Mouse (Mus musculus) megakaryocyte, adult 5-6 weeks (primary cell): ENCODE data around the gene Cacng1. TPM values are rescaled to one million over a fixed set of nuclear protein-coding genes. Genes with fewer than 3 reads are reported as not detected.

Experiments
- ATAC-seq: 2 replicates; pipeline ENCODE4 v1.8.0; 2016; ENCODE audit warnings: mild to moderate bottlenecking, inconsistent platforms; ENCODE audit not compliant: poor library complexity, severe bottlenecking
- total RNA-seq, 2 experiments: library from RNA; stranded (forward) in 1 of 2; stranded (reverse) in 1 of 2; fragments of 153-499, 151-499 nt in 1 of 2; fragments of 221-1000, 200-1000 nt in 1 of 2; gene quantifications; 2 replicates each; pipeline versions ENCODE4 v1.2.3 to v1.2.4; 2015 to 2017

The Cacng1 gene
- total RNA-seq, 2 experiments from 2014 or later, result not detected

DNA sequence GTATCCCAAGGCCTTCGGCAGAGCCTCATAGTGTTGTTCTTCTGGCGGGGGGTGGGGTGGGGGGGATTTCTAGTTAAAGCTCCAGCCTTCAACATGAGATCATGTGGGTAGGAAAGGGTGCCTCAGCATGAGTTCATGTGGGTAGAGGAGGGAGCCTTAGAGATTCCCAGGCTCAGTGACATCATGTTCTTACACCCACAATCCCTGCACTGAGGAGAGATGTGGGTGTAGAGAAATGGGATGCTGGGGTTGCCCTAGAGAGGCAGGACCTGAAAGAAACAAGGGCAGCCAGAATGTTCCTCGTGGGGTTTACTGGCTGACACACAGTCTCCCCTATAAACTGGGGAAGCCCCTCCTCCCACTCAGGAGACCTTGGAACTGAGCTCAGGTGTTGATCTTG lies 5.9 kb downstream of the Cacng1 start:
- no peak for ATAC-seq

DNA sequence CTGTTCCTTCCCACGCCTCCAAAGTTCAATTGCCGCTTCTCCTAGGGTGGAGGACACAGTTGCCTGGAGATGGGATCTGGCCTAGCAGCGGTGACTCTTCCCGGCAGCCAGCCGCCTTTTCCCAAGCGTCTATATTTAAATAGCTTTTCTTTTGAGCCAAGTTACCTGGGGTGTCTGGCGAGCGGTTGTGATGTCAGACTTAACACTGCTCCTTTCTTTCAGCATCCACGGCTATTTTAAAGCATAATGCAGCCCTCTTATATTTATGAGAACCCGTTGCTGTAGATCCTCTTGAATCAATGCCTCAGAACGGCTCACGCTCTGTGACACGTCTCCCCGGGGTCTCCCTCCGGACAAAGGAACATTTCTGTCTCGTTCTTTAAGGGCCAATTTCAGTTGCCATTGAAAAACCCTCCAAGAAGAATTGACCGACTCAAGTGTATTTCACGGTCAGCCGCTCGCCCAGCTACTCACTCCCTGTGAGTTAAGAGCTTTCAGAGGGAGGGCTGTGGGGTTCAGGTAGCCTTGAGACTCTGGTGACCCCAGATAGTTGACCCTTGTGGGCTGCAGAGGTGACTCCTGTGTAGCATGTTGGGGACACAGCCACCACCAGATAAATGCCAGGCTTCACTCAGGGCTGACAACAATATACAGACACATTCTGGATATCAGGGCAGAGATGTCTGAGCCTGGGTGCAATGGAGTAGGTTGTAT lies 8.3 kb downstream of the Cacng1 start:
- no peak for ATAC-seq

DNA sequence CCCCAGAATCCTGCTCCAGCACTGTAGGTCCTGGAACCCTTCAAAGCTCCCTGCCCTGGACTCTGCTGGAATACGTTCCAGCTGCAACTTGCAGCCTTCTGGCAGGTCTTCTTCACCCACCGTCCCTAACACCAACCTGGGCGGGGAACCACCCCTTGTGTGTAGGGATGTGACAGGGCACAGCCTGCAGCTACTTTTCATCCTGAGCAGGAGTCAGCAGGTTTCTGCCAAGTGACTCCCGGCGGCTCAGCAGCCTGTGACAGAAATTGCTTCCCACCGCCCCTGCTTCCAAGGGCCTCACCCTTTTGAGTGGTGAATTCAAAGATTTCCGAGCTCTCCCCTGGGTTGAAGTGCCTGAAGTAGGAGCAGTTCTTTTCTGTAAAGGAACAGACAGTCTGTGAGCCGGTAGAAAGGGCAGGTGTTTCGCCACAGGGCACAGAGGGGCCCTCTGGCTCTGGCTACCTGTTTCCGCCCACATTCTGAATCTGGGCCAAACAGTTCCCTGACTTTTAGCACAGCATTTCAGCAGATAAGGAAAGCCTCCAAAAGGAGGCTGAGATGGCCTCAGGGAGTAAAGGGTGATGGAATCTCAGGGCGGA lies 10.7 kb downstream of the Cacng1 start:
- no peak for ATAC-seq

DNA sequence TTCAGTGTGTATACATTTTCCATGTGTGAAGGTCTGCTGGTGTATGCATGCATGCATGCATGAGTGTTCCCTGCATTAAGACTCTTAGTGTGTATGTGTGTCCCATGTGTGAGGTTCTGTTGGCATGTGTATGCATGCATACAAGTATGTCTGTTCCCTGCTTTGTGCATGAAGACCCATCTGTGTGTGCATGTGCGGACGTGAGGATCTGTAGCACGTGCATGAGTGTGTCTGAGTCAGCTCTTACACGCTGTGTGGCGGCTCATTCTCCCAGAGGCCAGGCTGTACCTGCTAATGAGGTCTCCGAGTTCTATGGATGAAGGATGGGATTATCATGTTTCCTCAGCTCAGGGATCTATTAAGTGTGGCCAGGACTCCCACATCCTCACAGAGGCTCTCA lies 11.3 kb downstream of the Cacng1 start:
- ATAC-seq, result no peak

DNA sequence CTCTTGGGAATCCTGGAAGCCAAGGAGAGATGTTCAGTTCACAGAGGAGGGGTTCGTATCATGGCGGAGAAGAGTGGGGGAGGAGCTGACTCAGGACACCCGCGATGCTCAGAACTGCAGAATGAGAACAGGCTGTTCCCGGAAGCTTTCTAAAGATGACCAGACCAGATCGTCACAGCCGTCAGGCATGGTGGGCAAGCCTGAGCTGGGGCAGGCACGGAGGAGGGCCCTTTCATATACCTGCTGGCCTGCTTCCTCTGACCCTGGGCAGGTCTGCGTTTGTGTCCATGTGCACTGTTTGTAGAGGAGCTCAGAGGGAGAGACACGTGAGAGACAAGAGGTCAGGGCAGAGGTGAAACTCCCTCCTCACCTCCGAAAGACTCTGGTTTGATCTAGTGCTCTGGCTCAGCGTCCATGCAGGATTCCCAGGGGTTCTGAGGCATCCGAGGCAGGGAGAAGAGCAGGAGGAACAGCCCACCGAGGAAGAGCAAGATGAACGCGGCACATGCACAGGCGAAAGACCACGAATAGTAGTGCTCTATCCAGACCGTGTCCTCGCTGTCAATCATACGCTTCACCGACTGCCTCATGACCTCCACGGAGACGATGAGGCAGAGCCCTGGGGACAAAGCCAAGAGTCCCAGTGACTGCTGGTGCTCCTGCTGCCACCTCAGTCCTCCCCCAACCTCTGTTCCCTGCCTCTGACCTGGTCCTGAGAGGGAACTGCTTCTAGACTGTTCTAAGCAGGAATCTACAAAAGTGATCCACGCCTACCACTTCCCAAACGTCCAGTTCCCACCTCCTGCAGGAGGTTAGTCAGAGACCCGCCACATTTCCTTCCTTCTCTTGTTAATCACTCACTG lies 12.8 kb downstream of the Cacng1 start:
- ATAC-seq, result no peak; the same call in 1 of the 2 replicates

DNA sequence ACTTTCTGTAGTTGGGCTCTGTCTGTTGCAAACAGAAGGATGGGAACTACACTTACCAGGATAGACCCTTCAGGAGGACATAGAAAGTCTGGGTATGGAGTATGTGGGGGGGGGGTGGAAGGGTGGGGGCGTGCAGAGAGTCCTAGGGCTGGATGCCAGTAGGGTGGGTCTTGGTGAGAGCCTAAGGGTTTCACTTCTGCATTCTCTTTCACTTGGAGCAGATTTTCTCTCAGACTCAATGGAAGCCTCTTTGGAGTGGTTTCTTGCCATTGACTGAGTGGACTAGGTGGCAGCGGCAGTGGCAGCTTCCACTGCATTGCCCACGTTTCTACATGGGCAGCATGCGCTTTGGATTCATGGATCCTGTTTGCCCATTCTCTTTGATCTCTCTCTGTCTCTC lies 16.4 kb downstream of the Cacng1 start:
- no peak for ATAC-seq

DNA sequence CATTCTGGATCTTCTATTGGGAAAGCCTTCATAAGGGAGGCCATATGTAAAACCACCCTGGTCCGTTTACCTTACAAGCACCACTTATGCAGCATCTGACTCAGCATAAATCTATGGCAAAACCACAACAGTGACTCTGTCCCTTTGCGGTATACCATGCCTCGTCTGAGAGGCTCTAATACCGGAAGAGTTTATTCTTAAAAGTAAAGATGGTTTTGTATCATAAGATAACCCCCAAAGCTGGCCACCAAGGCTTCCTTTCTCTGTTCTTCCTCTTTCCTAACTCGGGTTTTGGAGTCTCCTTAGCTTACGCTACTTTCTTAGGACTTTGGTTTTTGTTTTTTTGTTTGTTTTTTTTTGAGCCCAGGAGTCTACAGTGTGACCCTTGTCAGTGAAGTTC lies 23.0 kb downstream of the Cacng1 start:
- ATAC-seq, result peak; percentile 83

DNA sequence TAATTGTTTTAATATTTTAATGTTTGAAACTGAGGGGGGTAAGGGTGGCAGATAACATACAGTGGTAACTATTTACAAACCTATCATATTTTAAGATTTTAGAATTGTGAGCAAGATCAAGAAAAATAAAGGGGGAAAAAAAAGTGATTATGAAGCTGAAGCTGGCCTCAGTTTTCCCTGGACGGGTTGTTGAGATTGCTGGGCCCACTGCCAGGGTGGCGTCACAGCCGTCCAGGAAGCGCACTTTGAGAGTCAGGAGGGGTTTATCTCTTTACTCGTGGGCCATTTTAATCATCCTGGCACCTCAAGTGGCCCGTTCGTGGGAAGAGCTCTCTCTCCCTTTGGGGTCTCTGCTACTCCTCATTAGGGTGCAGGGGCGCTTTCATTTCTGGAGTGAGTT lies 24.8 kb downstream of the Cacng1 start:
- ATAC-seq, result no peak

DNA sequence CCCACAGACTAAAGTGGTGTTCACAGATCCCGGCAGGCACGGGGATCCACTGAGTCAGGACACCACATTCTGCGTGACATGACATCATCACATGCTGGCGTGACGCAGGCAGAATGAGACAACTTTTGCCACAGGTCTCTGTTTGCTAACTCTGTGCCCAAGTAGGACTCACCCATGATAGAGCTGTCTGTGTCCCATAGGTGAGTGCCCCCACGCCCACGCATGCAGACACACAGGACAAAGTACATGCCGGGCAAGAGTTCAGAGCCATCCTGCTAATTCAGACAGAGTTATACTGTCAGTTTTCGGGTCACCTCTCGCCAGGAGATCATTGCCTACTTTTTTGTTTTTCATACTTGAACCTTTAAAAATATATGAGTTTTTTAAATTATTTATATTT lies 27.8 kb downstream of the Cacng1 start:
- no peak for ATAC-seq

DNA sequence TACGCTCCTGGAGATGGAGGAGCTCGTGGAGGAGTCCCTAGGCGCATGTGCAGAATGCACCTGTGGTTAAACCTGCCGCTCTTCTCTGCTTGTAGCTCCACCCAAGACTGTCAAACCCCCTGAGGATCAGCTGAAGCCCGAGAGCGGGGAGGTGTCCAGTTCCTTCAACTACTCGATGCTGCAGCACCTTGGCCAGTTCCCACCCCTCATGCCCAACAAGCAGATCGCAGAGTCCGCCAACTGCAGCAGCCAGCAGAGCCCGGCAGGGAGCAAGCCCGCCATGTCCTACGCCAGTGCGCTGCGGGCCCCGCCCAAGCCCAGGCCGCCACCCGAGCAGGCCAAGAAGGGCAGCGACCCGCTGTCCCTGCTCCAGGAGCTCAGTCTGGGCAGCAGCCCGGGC lies 30.0 kb downstream of the Cacng1 start:
- ATAC-seq, result no peak

DNA sequence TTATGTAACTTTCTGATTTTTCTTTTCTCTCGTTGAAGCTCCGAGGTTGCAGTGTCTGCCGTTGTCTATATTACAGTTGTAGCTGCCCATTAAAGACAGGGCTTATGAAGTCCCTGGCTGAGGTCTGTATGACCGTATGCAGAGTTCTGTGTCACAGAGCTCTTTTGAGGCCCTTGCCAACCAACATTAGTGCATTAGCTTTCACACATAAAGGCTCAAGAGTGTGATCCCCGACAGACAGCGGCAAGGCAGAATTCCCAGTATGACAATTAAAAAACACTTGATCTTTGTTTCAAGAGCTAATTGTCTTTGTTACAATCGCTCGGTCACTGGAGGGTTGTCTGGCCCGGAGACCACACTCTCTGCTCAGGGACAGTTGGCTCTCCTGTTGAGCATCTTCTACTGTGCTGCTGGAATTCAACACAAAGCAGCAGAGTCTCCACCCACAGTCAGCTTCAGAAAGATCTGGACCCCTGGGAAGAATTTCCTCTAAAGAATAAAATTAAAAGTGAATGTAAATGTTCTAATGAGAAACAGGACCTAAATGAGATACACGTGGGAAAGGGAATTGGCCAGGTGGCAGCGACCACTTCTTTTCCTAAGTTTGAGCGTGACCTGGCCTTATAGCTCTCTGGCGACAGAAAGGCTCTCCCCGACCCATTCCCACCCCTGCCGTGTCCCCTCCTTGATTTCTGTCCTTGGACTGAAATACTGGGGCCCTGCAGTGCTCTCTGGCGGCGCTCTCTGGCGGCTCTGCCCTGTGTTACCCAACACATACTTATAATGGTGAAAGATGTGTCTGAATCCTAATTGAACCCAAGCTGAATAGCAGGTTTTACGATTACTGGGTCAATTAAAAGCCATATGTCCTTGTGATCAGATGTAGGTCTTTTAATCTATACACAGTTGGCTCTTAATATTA lies 32.5 kb downstream of the Cacng1 start:
- ATAC-seq, result no peak

DNA sequence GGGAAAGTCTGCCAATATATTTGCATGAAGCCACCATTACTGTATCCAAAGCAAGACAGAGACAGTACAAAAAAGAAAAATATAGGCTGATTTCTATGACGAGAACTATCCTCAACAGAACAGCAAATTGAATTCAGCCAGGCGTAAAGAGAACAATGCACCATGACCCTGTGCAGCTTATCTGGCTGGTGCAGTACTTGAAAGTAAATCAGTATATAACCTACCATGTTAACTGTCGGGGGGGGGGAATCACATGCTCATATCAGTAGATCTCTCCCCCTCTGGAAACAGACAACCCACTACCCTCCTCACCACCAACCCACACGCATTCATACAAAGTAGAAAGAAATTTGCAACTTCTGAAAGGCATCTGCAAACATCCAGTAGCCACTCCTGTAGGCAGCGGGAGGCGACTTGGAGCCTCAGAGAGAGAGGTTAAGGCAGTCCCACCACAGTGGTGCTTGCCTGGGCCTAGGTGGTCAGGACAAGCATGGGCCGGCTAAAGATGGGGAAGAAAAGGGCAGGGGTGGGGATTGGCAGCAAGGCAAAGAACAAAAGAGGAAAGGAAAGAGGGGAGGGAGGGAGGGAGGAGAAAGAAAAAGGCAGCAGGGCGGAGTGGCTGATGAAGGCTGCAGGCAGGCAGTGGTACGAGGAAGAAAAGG lies 33.5 kb downstream of the Cacng1 start:
- no peak for ATAC-seq

DNA sequence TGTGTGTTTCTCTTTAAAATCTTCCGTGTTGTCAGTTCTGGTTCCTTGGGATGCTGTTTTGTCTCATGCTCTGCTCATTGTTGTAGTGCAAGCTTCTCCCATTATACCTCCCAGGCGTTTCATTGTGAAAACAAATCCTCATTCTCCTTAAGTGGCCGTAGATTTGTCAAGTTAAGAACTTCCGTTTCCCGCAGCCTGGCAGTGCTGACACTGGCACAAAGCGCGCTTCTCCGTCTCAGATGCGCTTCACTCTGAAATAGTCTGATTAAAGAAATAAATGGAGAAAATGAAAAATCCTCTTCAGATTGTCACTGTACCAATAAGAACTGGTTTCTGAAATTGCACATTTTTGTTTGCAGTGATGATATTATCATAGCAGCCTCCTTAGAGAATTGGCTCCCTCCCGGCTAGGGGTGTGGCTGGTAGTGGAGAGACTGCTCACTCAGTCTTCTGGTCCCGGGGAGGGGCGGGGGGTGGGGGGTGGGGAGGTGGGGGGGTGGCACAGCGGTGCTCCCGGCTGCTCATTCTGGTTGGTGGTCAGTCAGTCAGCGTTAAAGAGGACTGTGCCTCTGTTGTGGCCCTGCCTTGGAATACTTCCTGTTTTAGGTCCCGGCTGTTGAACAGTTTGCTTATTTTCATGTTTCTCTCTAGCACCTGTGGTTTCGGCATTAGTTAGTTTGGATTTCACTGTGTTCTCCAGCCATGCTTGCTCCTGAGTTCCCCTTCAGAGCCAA lies 39.9 kb downstream of the Cacng1 start:
- peak; percentile 33; the same call in 1 of the 2 replicates for ATAC-seq

DNA sequence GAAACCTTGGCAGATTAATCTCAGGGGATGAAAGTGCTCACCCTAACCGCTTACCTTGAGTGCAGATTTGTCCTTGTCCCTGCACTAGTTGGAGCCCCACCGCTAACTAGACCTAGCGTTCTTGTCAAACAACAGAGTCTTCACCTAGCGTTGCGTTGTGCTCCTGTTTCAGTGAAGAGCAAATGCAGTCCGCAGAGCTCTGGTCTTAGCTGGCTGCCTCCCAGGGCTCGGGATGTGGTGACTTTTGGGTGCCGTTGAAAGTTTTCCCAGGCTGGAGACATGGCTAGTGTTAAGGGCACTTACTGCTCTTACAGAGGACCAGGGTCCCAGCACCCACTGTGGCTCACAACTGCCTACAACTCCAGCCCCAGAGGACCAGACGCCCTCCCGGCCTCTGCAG lies 41.1 kb downstream of the Cacng1 start:
- no peak for ATAC-seq

DNA sequence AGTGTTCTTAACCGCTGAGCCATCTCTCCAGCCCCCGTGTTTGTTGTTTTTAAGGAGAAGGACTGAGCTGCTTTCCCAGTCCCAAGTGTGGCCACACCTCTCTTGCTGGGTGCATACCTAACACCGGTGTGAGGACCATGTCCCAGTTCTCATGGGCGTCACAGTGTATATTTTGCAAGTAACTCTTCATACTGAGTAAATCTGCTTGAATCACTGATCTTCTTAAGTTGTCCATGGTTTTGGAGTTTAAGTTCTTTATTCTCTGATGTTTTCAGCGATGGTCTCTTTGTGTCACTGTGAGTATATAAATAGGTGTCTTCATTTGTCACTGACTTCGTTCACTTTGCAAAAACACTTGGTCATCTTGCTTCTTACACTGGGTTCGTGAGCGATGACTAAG lies 41.7 kb downstream of the Cacng1 start:
- ATAC-seq, result no peak

DNA sequence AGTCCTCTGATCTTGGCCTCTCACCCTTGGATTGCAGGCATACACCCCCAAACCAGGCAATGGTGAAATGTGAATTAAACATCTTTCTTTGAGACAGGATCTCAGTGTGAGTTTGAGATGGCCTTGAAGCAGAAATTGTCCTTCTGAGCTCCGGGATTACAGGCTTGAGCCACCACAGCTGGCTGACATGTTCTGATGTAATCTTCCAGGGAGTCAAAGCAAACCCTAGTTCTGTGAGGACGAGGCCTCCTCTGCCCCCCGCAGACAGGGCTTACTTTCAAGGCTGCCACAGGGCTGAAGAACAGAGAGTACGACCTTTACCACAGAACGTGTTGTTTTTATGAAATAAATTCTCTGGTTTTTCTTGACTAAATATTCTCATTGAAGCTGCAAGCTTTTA lies 42.3 kb downstream of the Cacng1 start:
- no peak for ATAC-seq

DNA sequence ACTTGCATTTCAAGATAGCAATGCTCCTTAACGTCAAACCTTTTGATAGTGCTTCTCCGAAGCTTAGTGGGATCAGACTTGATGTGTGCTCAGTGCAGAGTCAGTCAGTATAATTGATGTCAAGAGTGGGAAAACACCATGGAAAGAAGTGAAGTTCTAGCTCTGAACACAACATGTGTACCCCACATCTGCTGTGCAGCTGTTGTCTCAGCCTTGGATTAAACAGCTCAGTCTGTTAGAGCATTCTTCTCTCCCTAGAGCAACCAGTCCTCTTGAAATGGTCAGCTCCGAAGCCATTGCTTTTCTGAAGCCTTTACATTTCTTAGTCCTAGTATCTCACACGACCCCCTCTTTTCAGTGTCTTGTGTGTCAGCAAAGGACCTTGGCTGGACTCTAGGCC lies 47.3 kb downstream of the Cacng1 start:
- no peak for ATAC-seq

DNA sequence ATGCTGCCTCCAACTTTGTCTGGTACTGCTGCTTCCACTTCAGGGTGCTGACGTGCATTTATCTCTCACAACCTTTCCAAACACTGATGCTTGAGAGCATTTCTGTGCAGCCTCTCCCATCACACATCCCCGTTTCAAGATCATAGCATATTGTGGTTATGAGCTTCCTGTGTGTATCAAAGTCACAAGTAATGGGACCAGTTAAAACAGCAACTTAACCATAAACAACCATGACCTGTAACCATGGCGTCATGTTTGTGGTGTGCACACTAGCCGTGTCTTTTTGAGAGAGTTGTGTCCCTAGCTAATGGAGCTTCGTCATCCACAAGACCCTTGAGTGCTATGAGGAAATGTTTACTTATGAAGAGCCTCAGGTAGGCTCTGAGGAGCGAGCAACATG lies 48.1 kb downstream of the Cacng1 start:
- no peak for ATAC-seq

DNA sequence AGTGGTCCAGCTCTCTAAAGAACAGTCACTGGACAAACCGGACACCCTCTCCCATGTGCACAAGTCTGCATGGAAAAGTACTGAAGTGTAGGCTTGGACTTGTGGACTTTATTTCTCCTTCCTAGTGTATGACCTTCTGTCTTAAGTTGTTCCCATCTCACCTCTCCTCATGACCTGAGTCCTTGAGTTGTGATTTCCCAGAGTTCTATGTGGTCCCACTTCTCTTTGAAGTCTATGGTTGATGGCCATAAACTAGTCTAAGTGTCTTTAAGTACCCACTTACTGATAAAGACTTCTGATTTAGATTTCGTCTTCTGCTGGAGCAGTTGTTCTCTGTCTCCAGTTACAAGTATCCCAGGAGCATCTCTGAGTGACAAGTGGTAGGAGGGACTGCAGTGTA lies 48.8 kb downstream of the Cacng1 start:
- no peak for ATAC-seq

DNA sequence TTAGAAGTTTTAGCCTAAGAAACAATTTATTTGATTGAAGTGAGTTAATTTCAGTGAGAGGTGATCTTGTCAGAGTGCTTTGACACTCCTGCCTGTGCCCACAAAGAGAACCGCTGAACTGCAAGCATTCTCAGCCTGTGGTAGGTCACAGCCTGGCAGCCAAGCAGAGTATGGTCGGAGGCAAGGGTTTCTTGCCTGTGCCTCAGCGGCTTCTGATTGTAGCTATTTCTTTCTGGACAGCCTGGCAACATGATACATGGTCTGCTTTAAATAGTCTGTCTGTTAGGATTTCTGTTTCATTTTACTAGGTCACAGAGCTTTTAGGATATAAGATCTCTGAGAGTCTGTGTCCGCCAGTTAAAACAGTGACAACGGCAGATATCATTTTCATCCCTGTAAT lies 53.7 kb downstream of the Cacng1 start:
- no peak for ATAC-seq
